Mouse (Mus musculus) gastrocnemius, postnatal 4 days (tissue): Measurements from ENCODE around the gene St7. TPM values are rescaled to one million over a fixed set of nuclear protein-coding genes. Genes with fewer than 3 reads are reported as not detected.
A peak's percentile ranks its signal among the peaks of the same experiment; 100 is the strongest.

Experiments used
- DNase-seq, 2 experiments: peaks; one replicate each; pipeline ENCODE4 v3.0.0; 2021 to 2022; ENCODE audit warnings: low spot score in 2 of 2, mixed read lengths in 2 of 2
- total RNA-seq, 2 experiments: library from RNA; stranded (reverse); gene quantifications; 2 replicates each; pipeline ENCODE4 v1.2.3; 2021

St7 gene
- total RNA-seq, 2 experiments from 2014 or later, result 17.4 to 18.3 TPM

DNA sequence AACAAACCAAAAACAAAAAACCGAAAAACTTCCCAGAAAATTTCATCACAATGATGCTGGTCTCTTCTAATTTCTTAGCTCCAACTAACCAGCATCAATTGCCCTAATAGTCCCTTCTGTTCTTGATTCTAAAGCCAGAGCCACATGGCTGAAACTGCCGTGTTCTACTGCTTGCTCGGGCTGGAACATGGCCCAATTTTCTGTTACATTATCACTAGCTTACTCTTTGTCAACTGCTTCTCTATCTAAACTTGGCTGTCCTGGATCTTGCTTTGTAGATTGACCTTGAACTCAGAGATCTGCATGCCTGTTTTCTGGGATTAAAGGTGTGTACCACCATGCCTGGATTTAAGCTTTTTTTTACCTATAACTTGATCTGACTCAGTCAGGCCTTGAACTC lies 13.2 kb downstream of the St7 start:
- no peak for DNase-seq

DNA sequence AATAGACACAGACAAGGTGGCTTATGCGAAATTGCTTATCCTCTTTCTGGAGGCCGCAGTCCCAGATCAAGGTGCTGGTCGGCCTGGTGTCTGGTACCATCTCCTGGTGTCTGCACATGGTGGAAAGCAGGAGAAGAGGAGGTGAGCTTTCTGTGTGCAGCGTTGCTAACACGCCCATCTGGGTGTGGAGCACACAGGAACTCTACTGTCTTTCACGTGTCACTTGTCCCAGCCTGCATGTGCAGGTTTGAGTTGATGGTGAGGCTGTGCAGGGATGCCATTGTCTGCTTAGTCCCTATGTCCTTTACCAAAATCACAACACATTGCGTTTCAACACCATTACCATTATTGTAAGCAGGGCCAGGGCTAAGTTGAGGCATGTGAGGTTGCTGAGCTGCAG lies 26.2 kb downstream of the St7 start:
- no peak for DNase-seq

DNA sequence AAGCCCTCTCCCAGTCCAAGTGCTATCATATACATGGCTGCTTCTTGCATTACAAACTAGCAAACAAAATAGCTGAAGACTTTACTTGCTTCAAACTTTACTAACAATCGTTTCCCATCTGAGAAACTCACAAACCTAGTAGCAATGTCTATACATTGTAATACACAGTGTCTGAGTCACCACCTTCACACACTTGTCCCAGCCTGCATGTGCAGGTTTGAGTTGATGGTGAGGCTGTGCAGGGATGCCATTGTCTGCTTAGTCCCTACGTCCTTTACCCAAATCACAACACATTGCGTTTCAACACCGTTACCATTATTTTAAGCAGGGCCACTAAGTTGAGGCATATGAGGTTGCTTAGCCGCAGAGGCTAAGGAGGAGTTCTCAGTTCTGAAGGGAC lies 26.7 kb downstream of the St7 start:
- no peak for DNase-seq

DNA sequence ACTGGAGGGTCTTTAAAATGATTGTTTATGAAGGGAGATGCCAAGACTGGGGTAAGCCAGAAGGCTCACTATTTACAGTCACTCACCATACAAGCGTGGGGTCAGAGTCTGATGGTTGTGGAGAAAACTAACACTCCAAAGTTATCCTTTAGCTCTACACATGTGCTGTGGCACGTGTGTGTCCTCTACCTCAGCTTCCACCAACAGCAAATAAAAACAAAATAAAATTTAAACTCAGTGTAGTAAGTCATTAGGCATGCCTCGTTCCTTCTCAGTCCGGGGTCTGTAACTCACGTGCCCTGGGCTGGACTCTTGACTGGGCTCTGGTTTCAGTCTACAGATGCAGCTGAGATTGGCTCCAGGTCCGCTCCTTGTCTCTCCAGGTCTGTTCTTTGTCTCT lies 27.3 kb downstream of the St7 start:
- DNase-seq, result no peak

DNA sequence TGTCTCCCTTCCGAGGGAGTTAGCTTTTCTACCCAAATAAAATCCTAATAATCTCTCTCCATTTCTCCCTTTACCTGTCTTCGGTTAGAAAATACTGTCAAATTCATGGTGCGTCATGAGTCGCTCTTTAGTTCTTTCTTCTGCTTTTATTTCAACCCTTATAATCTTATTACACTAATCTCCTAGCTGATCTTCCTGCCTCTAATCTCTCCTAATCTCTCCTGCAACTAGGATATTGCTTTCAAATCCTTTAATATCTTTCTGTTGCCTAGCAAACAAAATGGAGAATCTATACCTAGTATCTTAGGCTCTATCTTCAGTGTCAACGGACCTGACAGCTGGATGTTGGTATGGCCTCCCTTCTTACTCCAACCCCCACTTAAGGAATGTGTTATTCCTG lies 29.0 kb downstream of the St7 start:
- DNase-seq, result no peak

DNA sequence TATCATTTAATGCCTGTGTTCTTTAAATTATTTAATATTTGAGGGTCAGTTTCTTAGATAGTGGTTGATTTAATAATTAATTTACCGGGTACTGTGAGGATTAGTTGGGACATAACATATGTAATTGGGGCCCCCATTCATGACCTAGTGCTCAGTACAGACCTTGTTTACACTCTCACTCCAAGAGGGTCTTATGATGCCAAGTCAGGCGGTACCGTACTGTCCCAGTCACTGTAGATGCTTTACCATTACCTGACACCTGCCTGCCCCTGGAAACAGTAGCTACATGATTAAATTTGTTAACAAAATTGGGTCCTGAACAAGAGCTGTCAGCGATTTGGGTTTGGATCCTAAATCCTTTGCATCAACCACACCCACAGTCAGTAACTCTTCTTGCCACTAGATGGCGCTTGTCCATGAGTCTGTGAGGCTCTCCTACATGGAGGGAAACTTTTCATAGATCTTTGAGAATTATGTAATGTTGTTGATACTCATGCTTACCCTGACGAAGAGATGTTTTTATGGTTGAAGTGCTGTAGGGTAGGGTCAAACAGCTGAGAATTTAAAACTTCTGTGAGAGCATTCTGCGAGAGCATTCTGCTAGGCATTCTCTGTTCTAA lies 33.2 kb downstream of the St7 start:
- DNase-seq, result peak in 1 of 2 experiments; percentile 42

DNA sequence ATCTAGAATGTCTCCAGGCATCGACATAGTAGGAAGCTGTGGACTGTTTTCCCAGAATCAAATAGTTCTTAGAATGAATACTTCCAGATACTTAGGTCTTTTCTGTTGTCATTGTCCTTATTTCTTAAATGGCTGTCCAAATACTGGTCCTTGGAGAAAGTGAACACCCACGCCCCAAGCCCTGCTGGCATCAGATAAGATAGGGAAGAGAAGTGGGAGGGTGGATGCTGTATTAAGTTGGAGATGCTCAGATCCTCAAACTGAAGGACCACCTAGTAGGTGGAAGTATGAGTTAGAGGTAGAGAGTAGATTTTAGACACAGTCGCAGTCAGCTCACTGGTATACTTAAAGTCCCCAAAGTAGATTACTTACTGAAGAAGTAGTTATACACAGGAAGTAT lies 34.5 kb downstream of the St7 start:
- DNase-seq, result no peak

DNA sequence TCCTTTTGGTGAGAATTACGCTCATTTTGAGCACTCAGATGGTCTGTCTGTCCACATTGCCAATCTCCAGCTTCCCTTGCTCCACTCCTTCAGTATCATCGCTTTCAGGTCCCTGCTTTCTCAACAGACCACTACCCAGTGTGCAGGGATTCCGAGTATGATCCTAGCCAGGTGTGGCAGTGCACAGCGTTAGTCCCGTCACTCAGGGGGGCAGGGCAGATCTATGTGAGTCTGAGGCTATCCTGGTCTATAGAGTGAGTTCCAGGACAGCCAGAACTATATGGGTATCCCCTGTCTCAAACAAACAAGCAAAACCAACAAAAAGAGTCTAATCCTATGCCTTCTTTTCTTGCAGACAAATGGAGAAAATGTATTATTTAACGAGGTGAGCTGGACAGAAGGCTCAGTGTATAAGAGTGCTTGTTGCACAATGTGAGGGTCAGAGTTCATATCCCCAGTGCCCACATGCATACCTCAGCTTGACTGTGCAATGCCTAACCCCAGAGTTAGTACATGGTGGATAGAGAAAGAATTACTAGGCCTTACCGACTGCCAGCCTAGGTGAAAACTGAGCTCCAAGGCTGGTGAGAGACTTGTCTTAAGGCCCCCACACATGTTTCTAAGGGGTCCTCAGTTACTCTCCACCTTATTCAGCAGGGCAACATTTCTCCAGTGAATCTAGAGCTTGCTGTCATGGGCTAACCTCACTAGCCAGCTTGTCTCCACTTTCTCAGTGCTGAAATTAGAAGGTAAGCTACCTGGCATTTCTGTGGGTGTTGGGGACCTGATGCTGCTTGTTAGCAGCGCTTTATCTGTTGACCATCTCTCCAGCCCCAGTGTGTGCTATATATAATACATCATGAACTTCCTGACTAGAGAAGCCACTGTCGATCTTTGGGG lies 35.4 kb downstream of the St7 start:
- no peak for DNase-seq

DNA sequence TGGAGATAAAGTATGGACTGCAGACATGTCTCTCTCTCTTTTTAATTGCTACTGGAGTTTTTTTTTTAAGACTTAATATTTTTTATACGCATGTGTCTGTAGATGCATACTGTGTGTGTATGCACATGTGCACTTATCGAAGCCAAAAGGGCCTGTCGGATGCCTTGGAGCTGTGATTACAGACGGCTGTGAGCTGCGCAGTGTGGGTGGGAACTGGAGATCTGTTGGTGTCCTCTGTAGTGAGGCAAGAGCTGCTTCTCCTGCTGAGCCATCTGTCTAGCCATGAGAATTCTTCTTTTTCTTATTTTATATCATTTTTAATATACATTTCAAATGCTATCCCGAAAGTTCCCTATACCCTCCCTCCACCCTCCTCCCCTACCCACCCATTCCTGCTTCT lies 37.4 kb downstream of the St7 start:
- no peak for DNase-seq

DNA sequence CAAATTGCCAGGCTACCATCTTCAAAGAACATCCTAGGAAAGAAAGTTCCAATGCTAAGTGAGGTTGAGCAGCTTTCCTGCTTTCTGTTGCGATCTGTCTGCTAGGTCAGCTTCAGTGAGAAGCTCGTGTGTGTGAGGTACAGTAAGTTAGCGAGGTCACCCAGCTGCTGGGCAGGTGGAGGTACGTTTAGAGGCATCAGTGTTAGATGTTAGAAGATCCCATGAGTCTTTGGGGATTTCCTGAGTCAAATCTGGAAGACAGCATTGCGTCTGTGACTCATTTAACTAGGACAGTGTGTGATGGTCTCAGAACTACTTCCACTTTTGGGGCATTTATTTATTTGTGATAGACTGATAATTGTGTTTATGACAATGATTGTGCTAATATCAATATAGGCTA lies 39.0 kb downstream of the St7 start:
- no peak for DNase-seq

DNA sequence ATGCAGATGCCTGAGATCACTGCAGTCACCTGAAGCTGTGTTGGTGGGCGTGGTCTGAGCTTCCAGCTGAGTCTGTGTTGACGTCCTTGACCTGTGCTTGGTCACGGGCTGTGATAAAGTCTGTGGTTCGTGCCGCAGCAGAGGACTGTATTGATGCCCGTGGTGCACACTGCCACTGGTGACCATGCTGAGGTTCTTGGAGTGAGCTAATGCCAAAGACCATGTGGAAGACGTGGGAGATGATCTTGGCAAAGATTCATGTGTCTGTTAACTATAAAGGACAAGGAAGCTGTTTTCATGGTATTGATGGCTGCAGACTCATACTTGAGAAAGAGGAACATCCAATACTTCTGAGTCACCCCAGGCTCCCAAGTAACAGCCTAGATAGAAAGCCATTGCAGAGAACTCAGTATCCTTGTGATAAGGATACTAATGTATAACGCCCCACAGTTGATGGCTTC lies 41.2 kb downstream of the St7 start:
- no peak for DNase-seq

DNA sequence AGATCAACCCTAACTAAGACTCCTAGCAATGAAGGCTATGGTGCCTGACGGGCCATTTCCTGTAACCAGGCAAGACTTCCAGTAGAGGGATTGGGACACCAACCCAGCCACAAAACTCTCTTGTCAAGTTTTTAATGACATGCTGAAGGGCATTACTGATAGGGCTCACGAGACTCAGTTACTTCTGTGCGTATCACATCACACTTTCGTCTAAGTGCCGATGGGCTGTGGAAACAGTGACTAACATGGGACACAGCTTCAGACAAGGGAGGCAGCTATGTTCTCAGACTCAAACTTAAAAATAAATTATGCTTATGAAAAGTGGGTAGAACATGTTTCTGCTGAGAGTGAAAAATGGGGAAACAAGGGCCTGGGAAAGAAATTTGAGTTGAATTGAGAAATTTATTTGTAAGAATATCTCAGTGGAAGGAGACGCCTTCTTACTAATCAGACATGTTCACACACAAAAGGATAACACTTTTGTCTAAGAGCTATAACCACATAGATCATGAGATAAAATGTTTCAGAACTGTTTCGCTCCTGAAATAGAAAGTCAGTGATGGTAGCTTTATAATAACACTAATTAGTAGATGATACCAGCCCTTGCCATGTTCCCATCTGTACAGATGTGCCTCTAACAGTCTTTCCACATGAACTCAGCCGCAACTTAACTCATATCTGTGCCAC lies 44.7 kb downstream of the St7 start:
- DNase-seq, result no peak

DNA sequence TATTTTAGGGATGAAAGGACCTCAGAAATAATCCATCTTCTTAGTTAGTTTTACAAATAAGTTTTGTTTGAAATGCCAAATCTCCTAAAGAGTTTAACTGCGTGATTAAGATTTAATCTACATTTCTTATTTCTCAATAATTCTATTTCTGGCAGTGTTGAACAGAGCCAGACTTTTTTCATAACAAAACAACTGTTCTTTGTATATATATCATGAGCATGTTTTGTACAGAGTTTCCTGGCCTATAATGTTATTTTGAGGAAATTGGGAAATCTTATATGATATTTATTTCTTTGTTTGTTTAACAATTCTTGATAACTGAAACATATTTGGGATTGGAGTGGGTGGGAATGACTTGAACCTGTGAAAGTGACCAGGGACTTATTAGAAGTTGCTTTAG lies 47.4 kb downstream of the St7 start:
- DNase-seq, result no peak

DNA sequence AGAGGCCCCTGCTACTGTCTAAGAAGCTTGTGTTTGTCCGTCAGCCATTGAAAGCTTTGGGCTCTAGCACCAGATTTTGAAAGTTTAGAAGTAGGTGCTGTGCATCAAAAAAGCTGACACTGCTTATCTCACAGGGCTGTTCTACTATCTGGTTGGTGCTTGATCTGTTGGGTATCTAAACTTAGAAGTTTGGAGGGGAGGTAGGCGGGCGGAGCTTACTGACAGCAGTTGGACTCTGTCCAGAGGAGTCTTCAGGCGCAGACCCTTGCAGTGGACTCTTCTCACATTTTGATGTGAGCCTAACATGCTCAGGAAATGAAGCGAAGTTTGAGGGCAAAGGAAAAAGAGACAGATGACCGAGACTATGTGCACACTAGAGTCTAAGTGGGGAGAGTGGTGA lies 48.9 kb downstream of the St7 start:
- DNase-seq, result no peak

DNA sequence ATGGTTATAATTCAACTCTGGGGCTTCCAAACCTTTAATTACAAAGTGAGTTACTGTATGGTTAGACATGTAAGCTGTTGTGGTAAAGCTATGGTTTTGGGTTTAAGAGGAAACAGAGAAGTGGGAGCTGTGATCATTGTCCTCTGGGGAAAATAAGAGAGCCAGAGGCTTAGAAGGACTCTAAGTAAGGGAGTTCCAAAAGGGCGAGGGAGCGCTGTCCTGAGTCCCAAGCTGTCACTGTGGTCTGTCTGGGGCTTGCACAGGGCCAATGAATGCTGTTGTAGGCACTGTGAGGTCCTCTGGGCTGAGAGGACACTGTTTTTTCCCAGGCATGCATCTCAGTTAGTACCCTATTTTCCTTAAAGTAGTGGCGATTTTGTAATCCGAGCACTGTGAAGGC lies 49.5 kb downstream of the St7 start:
- no peak for DNase-seq

DNA sequence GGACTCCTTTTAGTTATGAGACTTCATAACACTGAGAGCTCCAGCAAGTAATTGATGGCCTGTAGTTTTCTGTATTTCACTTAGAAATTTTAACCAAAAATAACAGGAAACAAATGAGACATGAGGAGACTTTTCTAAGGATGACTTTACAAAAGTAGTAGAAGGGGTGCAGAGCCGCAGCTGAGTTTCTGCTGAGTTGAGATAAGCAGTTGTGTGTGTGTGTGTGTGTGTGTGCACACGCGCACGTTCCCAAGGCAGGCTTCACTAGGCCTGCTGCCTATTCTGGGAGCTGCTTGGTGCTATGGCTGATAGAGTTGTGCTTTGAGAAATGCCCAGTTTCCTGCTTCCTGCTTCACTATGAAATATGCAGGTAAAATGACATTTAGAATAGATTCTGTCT lies 50.6 kb downstream of the St7 start:
- DNase-seq, result no peak

DNA sequence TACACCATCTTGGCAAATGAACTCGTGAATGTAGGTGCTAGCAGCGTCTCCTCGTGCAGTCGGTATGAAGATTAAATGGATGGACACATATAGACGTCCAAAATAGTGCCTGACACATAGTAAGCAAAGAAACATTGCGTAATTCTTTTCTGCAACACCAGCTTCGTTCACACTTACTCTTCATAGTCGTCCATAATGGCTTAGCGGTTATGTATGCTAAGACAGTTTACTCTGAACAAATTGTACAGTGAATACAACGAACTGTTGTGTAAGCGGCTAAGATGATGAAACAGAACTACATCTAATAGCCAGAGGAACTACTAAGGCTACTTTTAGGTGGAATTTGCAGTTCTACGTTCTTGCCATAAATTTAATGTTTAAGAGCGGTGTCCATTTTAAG lies 55.0 kb downstream of the St7 start:
- DNase-seq, result no peak

DNA sequence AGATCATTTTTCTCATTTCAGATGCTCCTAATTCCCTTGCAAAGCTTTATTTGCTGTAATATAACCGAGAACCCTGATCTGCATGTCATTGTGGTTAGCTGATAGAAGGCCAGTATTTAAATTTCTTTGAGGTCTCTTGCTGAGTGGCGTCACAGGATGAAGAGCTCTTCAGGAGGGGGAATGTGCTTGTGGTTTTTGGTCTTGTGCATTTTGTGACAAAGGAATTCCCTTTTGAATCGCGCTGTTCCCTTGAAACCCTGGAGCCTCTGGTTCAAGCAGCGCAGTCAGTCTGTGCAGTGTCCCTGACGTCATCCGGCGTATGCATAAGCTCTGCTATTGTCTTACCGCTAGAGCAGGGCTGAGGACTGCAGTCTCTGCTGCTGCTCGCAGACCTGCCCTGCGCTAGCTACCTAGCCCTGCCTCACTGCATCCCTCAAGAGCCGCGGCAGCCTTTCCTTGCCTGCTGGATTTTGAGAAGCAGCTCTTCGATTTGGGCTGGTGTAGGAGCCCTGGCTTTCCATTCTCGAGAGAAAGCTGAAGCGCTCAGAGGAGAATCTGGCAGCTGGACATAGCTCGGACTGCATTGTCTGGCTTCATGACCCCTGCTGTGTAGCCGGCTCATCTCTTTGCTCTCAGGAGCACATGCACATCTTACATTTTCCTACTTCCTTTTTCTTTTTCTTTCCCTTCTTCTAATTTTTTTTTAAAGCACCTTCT lies 56.3 kb downstream of the St7 start:
- peak in 1 of 2 experiments; percentile 39 for DNase-seq

DNA sequence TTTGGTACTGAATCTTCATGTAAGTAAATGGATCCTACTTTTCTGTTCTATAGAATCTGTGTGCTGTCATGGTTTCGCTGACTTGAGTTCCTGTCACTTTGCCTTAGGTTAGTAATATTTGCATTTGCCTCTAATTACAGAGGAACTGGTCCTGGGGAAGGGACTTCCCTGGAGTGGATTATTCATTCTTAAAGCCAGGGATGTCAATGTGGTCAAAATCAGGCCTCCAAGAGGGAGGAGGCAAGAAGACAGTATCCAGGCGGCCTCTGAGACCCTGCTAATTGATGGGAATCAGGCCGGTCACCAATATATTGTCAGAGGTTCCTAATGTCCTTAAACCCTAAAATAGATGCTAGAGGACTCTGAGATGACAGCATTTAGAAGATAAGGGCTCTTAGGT lies 56.9 kb downstream of the St7 start:
- DNase-seq, result no peak

DNA sequence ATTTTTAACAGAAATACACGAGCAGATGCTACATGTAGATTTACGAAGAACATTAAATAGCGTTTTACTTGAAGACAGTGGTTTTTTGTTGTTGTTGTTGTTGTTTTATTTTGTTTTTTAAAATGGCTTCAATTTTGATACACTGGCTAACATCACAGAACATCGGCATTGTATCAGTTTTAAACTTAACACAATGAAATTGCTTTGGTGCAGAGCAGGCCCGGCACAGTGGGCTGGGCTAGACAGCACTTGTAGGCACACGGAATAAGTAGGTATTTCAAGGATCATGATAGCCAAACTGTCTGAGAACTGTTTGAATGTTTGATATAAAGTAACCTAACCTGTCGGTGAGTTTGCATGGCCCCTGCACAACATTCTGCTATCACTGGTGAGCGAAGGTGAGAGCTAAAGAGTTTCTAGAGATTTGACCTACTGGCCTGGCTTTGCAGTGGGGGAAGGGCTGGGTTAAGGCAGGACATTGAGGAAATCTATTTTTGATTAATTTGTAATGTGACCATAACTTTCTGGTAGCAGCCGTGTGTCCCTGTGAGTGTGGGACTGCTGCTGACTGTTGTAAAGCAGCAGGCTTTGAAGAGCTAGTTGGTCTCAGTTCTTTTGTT lies 57.4 kb downstream of the St7 start:
- no peak for DNase-seq

DNA sequence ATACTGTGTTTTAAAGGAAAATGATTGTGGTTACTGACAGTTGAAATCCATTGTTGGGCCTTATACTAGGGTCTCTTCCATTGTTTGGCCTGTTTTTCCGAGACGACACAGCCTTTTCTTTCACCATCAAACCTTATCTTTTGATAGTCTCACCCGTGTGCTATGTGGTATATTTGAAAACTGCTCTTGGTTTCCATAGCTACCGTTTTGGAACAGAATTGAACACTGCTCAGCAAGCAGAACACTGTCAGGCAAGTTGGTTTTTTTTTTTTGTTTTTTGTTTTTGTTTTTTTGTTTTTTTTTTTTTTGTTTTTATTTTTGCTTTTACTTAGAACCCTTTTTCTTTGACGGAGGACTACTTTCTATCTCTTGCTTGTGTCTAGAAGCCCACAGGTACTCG lies 58.2 kb downstream of the St7 start:
- DNase-seq, result no peak
